Mouse (Mus musculus) forelimb bud, embryonic 11.5 days (tissue): ENCODE results near the gene Gimap4.

Experiments
- DNase-seq: peaks from one replicate; pipeline ENCODE4 v3.0.0-alpha.2; 2012; ENCODE audit warnings: low read depth, low spot score

Gimap4 gene

GRCm38 (mm10) chr6:48700251-48701075 is 16.1 kb downstream of the Gimap4 start:
- DNase-seq: no peak

GRCm38 (mm10) chr6:48702146-48702545 is 17.8 kb downstream of the Gimap4 start:
- DNase-seq: no peak

GRCm38 (mm10) chr6:48702601-48703000 is 18.3 kb downstream of the Gimap4 start:
- no peak for DNase-seq

- DNase-seq: no peak
Measured at GRCm38 (mm10) chr6:48704146-48704545, 19.8 kb downstream of the Gimap4 start.

GRCm38 (mm10) chr6:48706130-48706529 is 21.8 kb downstream of the Gimap4 start:
- DNase-seq: no peak

- no peak for DNase-seq
Measured at GRCm38 (mm10) chr6:48718455-48718854, 34.1 kb downstream of the Gimap4 start, which contains the start of the genes Gm28053 and Gimap7. Gene Gm28053, plus strand, starts transcription at chr6:48718607. Gene Gimap7, plus strand, starts transcription at chr6:48718621.

- no peak for DNase-seq
Measured at GRCm38 (mm10) chr6:48720326-48720725, 36.0 kb downstream of the Gimap4 start.

- DNase-seq: no peak
Measured at GRCm38 (mm10) chr6:48723468-48723867, 39.1 kb downstream of the Gimap4 start.

- no peak for DNase-seq
Measured at GRCm38 (mm10) chr6:48725476-48725875, 41.1 kb downstream of the Gimap4 start.

- no peak for DNase-seq
Measured at GRCm38 (mm10) chr6:48727761-48728160, 43.4 kb downstream of the Gimap4 start.

GRCm38 (mm10) chr6:48732864-48733304 is 48.5 kb downstream of the Gimap4 start:
- no peak for DNase-seq

GRCm38 (mm10) chr6:48733660-48734059 is 49.3 kb downstream of the Gimap4 start:
- DNase-seq: no peak

- no peak for DNase-seq
Measured at GRCm38 (mm10) chr6:48737053-48737452, 52.7 kb downstream of the Gimap4 start.

- no peak for DNase-seq
Measured at GRCm38 (mm10) chr6:48737688-48738087, 53.3 kb downstream of the Gimap4 start.

- no peak for DNase-seq
Measured at GRCm38 (mm10) chr6:48738961-48739779, 54.8 kb downstream of the Gimap4 start, which contains the start of gene Gimap1. Gene Gimap1, plus strand, starts transcription at chr6:48739054.

- no peak for DNase-seq
Measured at GRCm38 (mm10) chr6:48739780-48740055, 55.4 kb downstream of the Gimap4 start.

- no peak for DNase-seq
Measured at GRCm38 (mm10) chr6:48740501-48741169, 56.3 kb downstream of the Gimap4 start.

- DNase-seq: no peak
Measured at GRCm38 (mm10) chr6:48741273-48741672, 56.9 kb downstream of the Gimap4 start.
